Mouse (Mus musculus) stomach, embryonic 15.5 days (tissue): Measurements from ENCODE around the gene Tek. TPM values are rescaled to one million over a fixed set of nuclear protein-coding genes. Genes with fewer than 3 reads are reported as not detected.
A peak's percentile ranks its signal among the peaks of the same experiment; 100 is the strongest.

Experiments used
- ATAC-seq: fragments of 200-750 bp; cut with Nextera tagmentation; 2 replicates; pipeline ENCODE4 v1.8.0; 2017; ENCODE audit warnings: low read depth, moderate number of reproducible peaks, moderate TSS enrichment; ENCODE audit not compliant: insufficient read depth, low FRiP score
- H3K27ac ChIP-seq: fragments of 300-500 bp; sonication (generic); 2 replicates; pipeline ENCODE4 v1.5.1; 2015; ENCODE audit warnings: mild to moderate bottlenecking, inconsistent platforms
- H3K27me3 ChIP-seq: fragments of 300-500 bp; sonication (generic); replicated peaks from 2 replicates; pipeline ENCODE4 v1.6.1; 2015; ENCODE audit warnings: inconsistent platforms
- H3K36me3 ChIP-seq: fragments of 300-500 bp; sonication (generic); 2 replicates; pipeline ENCODE4 v1.6.1; 2015; ENCODE audit warnings: inconsistent platforms
- H3K4me1 ChIP-seq: fragments of 300-500 bp; sonication (generic); 2 replicates; pipeline ENCODE4 v1.6.1; 2015; ENCODE audit warnings: inconsistent platforms
- H3K4me2 ChIP-seq: fragments of 300-500 bp; sonication (generic); 2 replicates; pipeline ENCODE4 v1.6.1; 2015; ENCODE audit warnings: mild to moderate bottlenecking, inconsistent platforms
- H3K4me3 ChIP-seq: fragments of 300-500 bp; sonication (generic); replicated peaks from 2 replicates; pipeline ENCODE4 v1.5.1; 2015; ENCODE audit warnings: inconsistent platforms
- H3K9ac ChIP-seq: fragments of 300-500 bp; sonication (generic); 2 replicates; pipeline ENCODE4 v1.6.1; 2015; ENCODE audit warnings: inconsistent platforms
- H3K9me3 ChIP-seq: fragments of 300-500 bp; sonication (generic); 2 replicates; pipeline ENCODE4 v1.6.1; 2016; ENCODE audit warnings: inconsistent platforms
- WGBS: fragments of 180-500 bp; shearing (Covaris S2); methylation state at CpG from one replicate; pipeline ENCODE4 v1.1.7; 2015; 5-methylcytosine and 5-hydroxymethylcytosine counted together
- polyA plus RNA-seq: library from polyadenylated mRNA; unstranded; fragments of >200 nt; fragmentation: Nextera tagmentation; extraction: Ambion mirVana; gene quantifications from 2 replicates; pipeline ENCODE4 v1.2.1, GENCODE M21; 2015

Tek gene
- polyA plus RNA-seq, 1 experiment from 2014 or later = 11.5 TPM

- Histone ChIP-seq H3K4me2 (no peak overlapping the region), H3K4me3 (no peak overlapping the region), H3K9ac (no peak overlapping the region), H3K36me3 (no peaks in the 10 kb centered on the region), H3K27me3 (no peaks in the 10 kb centered on the region), H3K9me3 (no peaks in the 10 kb centered on the region), H3K27ac (no peak overlapping the region), H3K4me1 (0 out of 2 replicates have a peak, but pooled peaks cover 7% of the 10 kb centered on the region)
- 88% methylated on average over 1 of the region's 1 CpGs for WGBS
- ATAC-seq = no peak
Observed at GRCm38 (mm10) chr4:94741824-94742223, 2.7 kb downstream of the Tek start.

GRCm38 (mm10) chr4:94745749-94746148 lies 6.7 kb downstream of the Tek start:
- 0 out of 2 replicates have a peak, but pooled peaks cover 7% of the 10 kb centered on the region for H3K4me1 ChIP-seq
- 54% methylated on average over 3 of the region's 3 CpGs for WGBS
- no peak overlapping the region for H3K9ac ChIP-seq
- no peaks in the 10 kb centered on the region for H3K27me3 ChIP-seq
- 0 out of 2 replicates have a peak overlapping the region, but pooled peaks have one; percentile 21 for H3K27ac ChIP-seq
- no peaks in the 10 kb centered on the region for H3K36me3 ChIP-seq
- no peak for ATAC-seq
- H3K4me3 ChIP-seq = no peak overlapping the region
- H3K9me3 ChIP-seq = no peaks in the 10 kb centered on the region
- H3K4me2 ChIP-seq = no peak overlapping the region

DNA sequence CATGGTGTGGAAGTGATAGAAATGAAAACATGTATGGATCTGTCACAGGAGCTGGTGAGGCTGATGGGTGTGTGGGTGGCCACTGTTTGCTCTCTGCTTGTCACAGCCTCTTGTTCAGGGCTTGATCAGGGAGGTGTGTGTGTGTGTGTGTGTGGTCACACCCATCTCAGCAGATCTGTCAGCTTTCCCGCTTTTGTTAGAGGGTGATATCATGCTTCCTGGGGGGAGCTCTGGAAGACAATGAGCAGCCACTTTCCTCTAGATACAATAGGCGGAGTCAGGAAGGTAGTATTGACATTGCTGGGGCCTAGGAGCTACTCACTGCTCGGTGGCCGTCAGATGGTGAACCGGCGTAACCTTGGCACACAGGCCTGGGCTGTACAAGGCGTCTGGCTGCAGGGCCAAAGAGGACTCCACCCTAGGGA lies 7.3 kb downstream of the Tek start:
- H3K9ac ChIP-seq = no peak overlapping the region
- no peaks in the 10 kb centered on the region for H3K36me3 ChIP-seq

DNA sequence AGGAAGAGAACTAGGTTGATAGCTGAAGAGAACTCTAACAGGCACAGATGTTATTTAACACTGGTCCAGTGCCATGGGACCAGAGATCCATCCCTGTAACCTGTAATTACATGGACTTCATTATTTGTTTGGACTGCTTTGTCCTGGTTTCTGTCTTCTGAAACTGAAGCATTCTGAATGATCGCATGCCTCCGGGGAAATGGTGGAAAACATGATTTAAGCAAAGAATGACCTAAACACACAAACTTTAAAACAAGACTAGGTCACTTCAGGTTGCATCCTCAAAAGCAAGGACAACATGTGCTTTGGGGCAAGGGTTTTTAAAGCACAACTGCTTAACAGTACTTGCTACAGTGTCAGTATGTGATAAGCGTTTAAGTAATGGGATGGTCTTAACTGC lies 8.2 kb downstream of the Tek start:
- Histone ChIP-seq H3K9ac (no peak overlapping the region), H3K9me3 (no peaks in the 10 kb centered on the region), H3K4me1 (0 out of 2 replicates have a peak, but pooled peaks cover 7% of the 10 kb centered on the region), H3K4me3 (no peak overlapping the region), H3K27ac (no peak overlapping the region), H3K4me2 (no peak overlapping the region), H3K27me3 (no peaks in the 10 kb centered on the region), H3K36me3 (no peaks in the 10 kb centered on the region)
- ATAC-seq = no peak
- 68% methylated on average over 3 of the region's 3 CpGs for WGBS

More for the DNA sequence above, 7.3 kb downstream of the Tek start:
- H3K4me2 ChIP-seq = no peak overlapping the region
- no peaks in the 10 kb centered on the region for H3K9me3 ChIP-seq
- 0 out of 2 replicates have a peak overlapping the region, but pooled peaks have one; percentile 21 for H3K27ac ChIP-seq
- ATAC-seq = peak; percentile 89
- 53% methylated on average over 7 of the region's 7 CpGs for WGBS
- H3K4me1 ChIP-seq = 0 out of 2 replicates have a peak, but pooled peaks cover 7% of the 10 kb centered on the region
- no peaks in the 10 kb centered on the region for H3K27me3 ChIP-seq
- H3K4me3 ChIP-seq = no peak overlapping the region

DNA sequence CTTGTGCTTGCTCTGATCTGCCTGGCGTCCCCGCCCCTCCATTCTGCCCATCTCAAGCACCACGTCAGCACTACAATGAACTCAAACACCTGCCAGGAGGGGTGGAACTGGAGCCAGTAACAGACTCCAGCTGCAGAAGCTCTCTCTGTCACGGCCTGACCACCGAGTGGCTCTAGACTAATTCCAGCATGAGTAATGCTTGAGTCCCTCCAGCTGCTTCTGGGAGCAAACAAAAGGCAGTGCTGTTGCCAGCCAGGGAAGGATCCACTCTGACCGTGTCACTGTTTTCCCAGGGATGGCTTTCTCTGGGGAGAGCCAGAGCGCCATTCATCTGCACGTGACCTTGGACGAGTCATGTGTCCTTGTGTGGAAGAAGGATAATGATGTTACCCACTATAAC lies 13.4 kb downstream of the Tek start:
- peak overlapping the region; percentile 30 for H3K4me2 ChIP-seq
- no peaks in the 10 kb centered on the region for H3K27me3 ChIP-seq
- H3K9ac ChIP-seq = no peak overlapping the region
- no peaks in the 10 kb centered on the region for H3K9me3 ChIP-seq
- 0 out of 2 replicates have a peak, but pooled peaks cover 4% of the 10 kb centered on the region for H3K4me1 ChIP-seq
- H3K36me3 ChIP-seq = no peaks in the 10 kb centered on the region
- WGBS = 18% methylated on average over 9 of the region's 9 CpGs
- peak; percentile 93 for ATAC-seq
- peak overlapping the region; percentile 44; the same call in 1 of the 2 replicates for H3K27ac ChIP-seq
- H3K4me3 ChIP-seq = no peak overlapping the region

DNA sequence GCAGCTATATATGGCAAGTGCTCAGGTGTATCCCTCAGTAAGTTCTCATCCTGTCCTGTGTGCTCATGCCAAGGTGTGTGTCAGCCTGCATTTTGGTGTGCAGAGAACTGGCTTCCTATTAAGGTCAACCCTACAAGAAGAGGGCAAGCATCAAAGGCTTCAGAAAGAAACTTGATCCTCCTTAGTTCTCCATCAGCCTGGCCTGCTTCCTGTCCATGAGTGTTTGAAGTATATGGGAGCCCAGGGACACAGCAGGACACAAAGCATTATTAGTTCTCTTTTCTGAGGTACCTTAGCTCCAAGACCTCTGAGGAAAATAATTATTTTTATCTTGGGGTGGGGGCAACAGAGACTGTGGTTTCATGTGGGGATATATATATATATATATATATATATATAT lies 26.1 kb downstream of the Tek start:
- no peaks in the 10 kb centered on the region for H3K36me3 ChIP-seq
- no peaks in the 10 kb centered on the region for H3K4me1 ChIP-seq
- H3K27ac ChIP-seq = no peak overlapping the region
- no peaks in the 10 kb centered on the region for H3K27me3 ChIP-seq
- no peak overlapping the region for H3K9ac ChIP-seq
- H3K4me3 ChIP-seq = no peak overlapping the region
- H3K9me3 ChIP-seq = no peaks in the 10 kb centered on the region
- no peak overlapping the region for H3K4me2 ChIP-seq
- no peak for ATAC-seq

- Histone ChIP-seq H3K4me3 (no peak overlapping the region), H3K9me3 (no peaks in the 10 kb centered on the region), H3K4me1 (no peaks in the 10 kb centered on the region), H3K9ac (no peak overlapping the region), H3K27ac (no peak overlapping the region), H3K4me2 (no peak overlapping the region), H3K27me3 (no peaks in the 10 kb centered on the region), H3K36me3 (no peaks in the 10 kb centered on the region)
- WGBS = 77% methylated on average over 7 of the region's 7 CpGs
- no peak for ATAC-seq
Observed at GRCm38 (mm10) chr4:94766176-94766575, 27.1 kb downstream of the Tek start.

DNA sequence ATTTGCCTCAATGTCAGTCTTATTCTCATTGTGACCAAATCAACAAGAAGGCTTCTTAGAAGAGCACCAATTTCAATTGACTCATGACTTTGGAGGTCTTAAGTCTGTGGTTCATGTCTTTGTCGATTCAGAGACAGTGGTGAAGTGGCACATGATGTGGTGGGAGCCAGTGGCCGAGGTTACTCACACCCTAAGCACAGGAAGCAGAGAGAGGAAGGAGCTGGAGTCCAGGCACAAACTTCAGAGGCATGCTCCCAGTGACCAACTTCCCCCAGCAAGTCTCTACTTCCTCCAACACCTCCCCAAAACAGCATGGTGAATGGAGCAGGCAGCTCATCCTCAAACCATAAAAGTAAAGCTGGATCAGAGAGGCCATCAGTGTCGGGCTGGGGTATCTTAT lies 29.5 kb downstream of the Tek start:
- 68% methylated on average over 3 of the region's 3 CpGs for WGBS
- Histone ChIP-seq H3K9me3 (no peaks in the 10 kb centered on the region), H3K27ac (no peak overlapping the region), H3K9ac (no peak overlapping the region), H3K4me2 (no peak overlapping the region), H3K4me1 (no peaks in the 10 kb centered on the region), H3K27me3 (no peaks in the 10 kb centered on the region), H3K36me3 (no peaks in the 10 kb centered on the region), H3K4me3 (no peak overlapping the region)
- no peak for ATAC-seq

- no peak overlapping the region for H3K4me2 ChIP-seq
- 92% methylated on average over 5 of the region's 5 CpGs for WGBS
- no peaks in the 10 kb centered on the region for H3K36me3 ChIP-seq
- no peaks in the 10 kb centered on the region for H3K9me3 ChIP-seq
- no peak overlapping the region for H3K4me3 ChIP-seq
- no peaks in the 10 kb centered on the region for H3K27me3 ChIP-seq
- H3K27ac ChIP-seq = no peak overlapping the region
- no peak for ATAC-seq
- H3K4me1 ChIP-seq = no peaks in the 10 kb centered on the region
- no peak overlapping the region for H3K9ac ChIP-seq
Observed at GRCm38 (mm10) chr4:94781043-94781442, 42.0 kb downstream of the Tek start.

- H3K27me3 ChIP-seq = no peaks in the 10 kb centered on the region
- H3K27ac ChIP-seq = no peak overlapping the region
- no peak overlapping the region for H3K4me2 ChIP-seq
- no peaks in the 10 kb centered on the region for H3K9me3 ChIP-seq
- no peak overlapping the region for H3K4me3 ChIP-seq
- ATAC-seq = no peak
- H3K9ac ChIP-seq = no peak overlapping the region
- no peaks in the 10 kb centered on the region for H3K4me1 ChIP-seq
- H3K36me3 ChIP-seq = no peaks in the 10 kb centered on the region
- 92% methylated on average over 2 of the region's 2 CpGs for WGBS
Observed at GRCm38 (mm10) chr4:94785921-94786320, 46.8 kb downstream of the Tek start.

- Histone ChIP-seq H3K27ac (no peak overlapping the region), H3K4me2 (no peak overlapping the region), H3K9me3 (no peaks in the 10 kb centered on the region), H3K9ac (no peak overlapping the region), H3K36me3 (no peaks in the 10 kb centered on the region), H3K4me1 (no peaks in the 10 kb centered on the region), H3K27me3 (no peaks in the 10 kb centered on the region), H3K4me3 (no peak overlapping the region)
- 42% methylated on average over 1 of the region's 1 CpGs for WGBS
- no peak for ATAC-seq
Observed at GRCm38 (mm10) chr4:94803187-94803586, 64.1 kb downstream of the Tek start.

DNA sequence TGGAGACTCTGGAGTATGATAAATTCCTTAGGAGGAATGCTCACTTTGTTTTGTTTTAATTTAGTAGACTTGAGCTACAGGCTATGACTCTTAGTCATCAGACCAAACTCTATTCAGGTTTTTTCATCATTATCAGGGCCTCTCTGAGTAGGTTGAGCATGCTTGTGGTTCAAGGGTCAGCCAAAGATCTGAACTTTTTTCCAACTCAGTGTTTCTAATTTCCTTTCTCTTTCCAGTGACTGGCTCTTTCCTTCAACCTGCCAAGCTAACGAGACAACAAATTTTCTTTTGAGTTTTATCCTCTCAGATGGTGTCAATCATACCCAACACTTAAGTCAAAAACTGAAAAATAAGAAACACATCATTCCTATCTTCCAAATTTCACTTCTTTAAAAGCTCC lies 71.5 kb downstream of the Tek start:
- H3K4me1 ChIP-seq = no peaks in the 10 kb centered on the region
- no peak for ATAC-seq
- H3K4me2 ChIP-seq = no peak overlapping the region
- no peaks in the 10 kb centered on the region for H3K9me3 ChIP-seq
- H3K27ac ChIP-seq = no peak overlapping the region
- H3K4me3 ChIP-seq = no peak overlapping the region
- no peak overlapping the region for H3K9ac ChIP-seq
- H3K36me3 ChIP-seq = no peaks in the 10 kb centered on the region
- no peaks in the 10 kb centered on the region for H3K27me3 ChIP-seq
- WGBS = 74% methylated on average over 1 of the region's 1 CpGs

- WGBS = 60% methylated on average over 1 of the region's 1 CpGs
- Histone ChIP-seq H3K9me3 (no peaks in the 10 kb centered on the region), H3K36me3 (no peaks in the 10 kb centered on the region), H3K4me2 (no peak overlapping the region), H3K27me3 (no peaks in the 10 kb centered on the region), H3K9ac (no peak overlapping the region), H3K4me3 (no peak overlapping the region), H3K4me1 (no peaks in the 10 kb centered on the region), H3K27ac (no peak overlapping the region; the same call in 1 of the 2 replicates)
- no peak for ATAC-seq
Observed at GRCm38 (mm10) chr4:94826891-94827290, 87.8 kb downstream of the Tek start.
